Mouse (Mus musculus) kidney, postnatal 10 days (tissue): ENCODE measurements at regions not wholly inside any gene's neighbourhood (a gene's known extent, or its start where the extent isn't known, plus 50 kb on each side); places are given as distances from the start of the nearest gene placed in this dataset.

ENCODE experiments used
- DNase-seq: peaks from one replicate; pipeline ENCODE4 v3.0.0; 2021; ENCODE audit warnings: mixed read lengths

- no peak for DNase-seq
Observed at GRCm38 (mm10) chr10:110654070-110654469, 91.2 kb upstream of the E2f7 start.

GRCm38 (mm10) chr10:110658153-110658695, 87.0 kb upstream of the E2f7 start:
- no peak for DNase-seq

GRCm38 (mm10) chr10:110676503-110676902, 68.7 kb upstream of the E2f7 start:
- DNase-seq: peak; percentile 77
